Mouse (Mus musculus) testis, postnatal 10 days (tissue): ENCODE measurements around the gene Ahctf1.
"Not testable (repeated sequence)": the region's sequence is repeated elsewhere in the genome, so short reads cannot be mapped to it uniquely, and the experiment has no call there.

Experiments
- DNase-seq: peaks from one replicate; pipeline ENCODE4 v3.0.0; 2021; ENCODE audit warnings: low spot score

The Ahctf1 gene

DNA sequence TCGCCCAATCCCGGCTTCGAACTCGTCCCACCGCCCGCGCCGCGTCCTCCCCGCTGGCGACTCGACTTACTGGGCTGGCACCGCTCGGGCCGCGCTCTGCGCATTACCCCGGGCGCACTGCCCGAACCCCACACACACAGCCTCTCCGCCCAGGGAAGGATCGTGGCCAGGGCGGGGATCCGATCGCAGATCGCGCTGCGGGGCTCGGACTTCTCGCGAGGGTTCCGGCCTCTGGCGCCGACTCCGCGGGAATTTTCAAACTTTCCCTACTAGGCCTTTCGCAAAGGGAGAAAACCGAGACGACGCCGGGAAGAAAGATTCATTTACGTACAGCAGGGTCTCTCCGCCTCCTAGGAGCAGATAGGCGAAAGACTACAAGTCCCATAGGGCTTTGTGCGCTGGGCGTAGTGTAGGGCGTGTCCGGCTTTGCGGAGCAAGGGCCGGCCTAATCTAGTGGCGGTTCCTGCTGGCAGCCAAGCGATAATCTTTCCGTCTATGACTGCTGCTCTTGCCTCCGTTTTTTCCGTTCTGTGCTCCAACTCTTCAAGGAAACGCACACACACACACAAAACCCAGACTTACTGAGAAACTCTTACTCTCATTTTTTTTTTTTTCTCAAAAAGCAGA lies at the start of gene Ahctf1:
Gene Ahctf1, minus strand, starts transcription at position 168 of the 627 bp plus-strand sequence.
- DNase-seq: peak; percentile 98

DNA sequence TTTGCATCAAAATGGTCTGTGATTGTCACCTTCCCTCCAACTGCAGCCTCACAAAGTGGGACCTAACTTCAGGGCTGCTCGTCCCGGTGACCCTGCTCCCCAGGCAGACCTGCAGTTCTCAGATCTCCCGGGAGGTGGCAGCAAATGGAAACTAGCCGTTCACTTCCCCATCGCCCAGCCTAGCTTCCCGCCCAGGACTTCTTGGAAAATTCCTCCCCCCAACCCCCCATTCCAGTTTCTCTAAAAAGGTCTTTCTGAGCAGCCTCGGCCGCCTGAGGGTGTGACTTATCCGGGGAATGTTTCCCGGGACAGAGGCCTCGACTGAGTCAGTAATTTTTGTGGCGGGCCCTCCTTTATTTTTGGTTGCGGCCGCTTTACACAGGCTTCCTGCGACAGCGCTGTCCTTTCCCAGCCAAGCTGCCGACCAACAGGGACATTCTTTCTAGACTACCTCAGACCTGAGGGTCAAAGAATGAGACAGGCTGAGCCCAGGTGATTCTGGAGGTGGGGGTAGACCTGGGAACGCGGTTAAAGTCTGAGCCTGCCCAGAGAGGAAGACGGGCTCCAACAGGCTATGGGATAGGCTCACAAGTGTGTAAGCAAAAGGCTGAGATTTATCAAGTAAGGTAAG lies 44.4 kb upstream of the Ahctf1 start:
- peak; percentile 96 for DNase-seq

DNA sequence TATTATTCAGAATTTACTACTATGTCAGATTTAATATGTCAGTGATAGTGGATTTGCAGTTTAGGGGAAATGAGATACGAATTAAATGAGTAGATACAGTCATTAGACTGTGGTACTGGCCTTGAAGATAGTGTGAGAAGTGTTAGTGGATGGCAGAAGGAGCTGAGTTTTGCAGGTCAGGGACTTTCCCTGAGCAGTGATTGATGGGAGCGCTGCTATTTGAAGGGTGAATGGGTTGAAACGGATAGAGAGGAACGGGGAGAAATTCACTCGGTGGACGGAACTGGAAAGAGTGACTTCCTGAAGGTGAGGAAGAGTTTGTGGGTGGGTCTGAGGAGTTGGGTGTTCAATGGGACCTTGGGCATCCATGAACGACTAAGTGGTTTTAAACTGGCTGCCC lies 43.7 kb upstream of the Ahctf1 start:
- no peak for DNase-seq

DNA sequence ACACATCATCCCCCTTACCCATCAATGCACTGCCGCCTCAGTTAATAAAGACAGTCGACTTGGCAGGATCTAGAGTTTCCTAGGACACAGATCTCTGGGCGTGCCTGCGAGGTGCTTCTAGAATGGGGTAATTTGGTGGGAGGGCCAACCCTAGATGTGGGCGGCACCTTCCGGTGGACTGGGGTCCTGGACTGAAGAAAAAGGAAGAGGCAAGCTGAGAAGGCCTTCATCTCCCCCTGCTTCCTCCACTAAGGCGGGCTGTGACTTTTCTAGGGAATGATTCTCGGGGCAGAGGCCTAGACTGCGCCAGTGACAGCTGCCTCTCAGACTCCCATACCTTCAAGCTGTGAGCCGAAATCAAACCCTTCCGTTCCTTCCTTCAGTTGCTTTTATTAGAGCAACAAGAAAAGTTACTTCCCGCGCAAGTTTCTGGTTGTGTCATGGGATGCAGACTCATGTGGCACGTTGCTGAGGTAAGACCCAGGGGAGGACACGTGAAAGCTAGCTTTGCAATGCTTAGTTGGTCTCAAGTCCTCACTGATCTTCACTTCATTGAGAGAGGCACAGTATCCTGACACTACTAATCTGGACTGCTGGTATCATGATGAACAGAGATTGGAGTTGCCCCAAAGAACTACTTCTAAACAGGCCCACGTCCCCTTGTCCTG lies 42.5 kb upstream of the Ahctf1 start:
- DNase-seq: no peak

DNA sequence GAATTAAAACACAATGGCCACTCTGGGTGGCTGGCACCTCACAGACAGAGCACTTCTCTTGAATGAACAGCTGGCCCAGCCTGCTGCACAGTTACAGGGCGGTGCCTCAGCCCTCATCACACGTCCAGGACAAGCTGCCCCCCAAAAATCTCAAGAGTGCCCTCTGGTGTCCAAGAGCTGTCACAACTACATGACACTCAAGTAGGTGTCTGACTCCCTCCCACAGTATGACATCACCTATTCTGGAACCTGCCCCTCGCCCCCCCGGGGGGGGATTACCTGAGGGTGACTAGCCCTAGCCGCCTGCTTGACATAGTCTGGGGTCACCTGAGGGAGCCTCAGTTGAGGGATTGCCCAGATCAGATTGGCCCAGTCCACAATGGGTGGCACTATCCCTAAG lies 41.4 kb upstream of the Ahctf1 start:
- peak; percentile 76 for DNase-seq

DNA sequence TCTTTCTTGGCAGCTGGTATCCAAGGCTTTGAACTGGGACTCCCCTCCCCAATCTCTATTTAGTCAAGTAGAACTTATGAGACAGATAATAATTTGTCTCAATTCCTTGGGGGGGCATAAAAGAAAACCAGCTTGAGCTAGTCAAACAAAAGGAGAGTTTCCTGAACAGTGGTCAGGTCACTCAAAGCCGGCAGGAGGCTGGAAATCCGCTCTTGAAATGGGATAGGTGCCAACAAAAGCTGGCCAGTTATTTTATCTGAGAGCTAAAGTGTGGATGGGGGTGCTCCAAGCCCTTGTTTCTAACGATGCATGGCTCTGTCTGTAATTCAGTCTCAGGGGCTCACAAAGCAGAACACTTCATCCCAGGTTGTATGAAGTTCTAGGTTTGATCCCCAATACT lies 40.5 kb upstream of the Ahctf1 start:
- no peak for DNase-seq

DNA sequence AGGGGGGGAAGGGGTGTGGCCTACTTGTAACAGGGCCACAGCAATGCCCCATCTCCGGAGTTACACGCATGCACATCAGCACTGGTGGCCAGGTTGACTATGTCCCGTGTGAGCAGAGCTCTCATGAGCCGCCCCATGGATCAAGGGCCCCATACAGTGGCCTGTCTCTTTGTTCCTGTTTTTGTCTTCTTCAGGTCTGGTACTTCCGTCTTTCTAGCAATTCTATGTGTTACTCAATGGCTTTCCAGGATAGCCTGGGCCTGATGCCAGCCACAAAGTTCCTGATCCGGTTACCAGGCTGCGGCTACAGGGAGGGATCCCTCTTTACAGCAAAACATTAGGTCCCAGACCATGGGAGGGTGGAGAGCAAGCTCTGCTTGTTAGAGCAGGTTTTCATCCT lies 39.1 kb upstream of the Ahctf1 start:
- no peak for DNase-seq

DNA sequence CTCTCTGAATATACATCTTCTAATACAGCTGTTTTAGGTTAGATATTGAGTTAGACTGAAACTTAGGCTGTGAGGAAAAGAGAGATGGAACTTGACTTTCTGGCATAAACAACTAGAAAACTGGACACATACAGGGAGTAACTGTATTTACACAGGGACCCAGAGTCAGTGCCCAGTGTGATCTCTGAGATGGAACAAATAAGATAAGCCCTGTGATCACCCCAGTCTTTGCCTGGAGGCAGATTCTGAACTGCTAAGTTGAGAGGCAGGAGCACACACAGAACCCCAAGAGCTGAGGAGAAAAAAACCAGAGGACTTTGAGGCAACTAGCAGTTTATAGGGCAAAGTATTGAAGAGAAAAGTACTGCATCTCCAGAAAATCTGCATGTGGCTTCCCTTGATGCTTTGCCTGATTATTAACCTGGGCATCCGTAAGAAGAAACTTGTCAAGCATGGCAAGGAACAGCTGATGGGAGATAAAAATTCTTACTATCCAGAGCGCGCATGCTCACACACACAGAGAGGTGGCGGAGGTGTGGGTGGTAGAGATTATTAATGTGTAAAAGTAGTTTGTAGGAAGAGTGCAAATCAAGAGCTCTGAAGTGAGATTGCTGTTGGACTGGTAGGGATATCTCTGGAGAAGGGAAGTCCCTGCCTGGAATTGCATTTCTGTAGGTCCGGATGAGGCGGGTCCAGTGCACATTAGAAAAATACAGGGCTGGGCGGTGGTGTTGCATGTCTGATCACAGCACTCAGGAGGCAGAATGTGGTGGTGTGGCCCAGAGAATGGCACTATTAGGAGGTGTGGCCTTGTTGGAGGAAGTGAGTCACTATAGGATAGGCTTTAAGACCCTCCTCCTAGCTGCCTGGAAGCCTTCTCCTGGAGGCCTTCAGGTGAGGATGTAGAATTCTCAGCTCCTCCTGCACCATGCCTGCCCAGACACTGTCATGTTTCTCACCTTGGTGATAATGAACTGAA lies 33.2 kb upstream of the Ahctf1 start:
- DNase-seq: no peak

DNA sequence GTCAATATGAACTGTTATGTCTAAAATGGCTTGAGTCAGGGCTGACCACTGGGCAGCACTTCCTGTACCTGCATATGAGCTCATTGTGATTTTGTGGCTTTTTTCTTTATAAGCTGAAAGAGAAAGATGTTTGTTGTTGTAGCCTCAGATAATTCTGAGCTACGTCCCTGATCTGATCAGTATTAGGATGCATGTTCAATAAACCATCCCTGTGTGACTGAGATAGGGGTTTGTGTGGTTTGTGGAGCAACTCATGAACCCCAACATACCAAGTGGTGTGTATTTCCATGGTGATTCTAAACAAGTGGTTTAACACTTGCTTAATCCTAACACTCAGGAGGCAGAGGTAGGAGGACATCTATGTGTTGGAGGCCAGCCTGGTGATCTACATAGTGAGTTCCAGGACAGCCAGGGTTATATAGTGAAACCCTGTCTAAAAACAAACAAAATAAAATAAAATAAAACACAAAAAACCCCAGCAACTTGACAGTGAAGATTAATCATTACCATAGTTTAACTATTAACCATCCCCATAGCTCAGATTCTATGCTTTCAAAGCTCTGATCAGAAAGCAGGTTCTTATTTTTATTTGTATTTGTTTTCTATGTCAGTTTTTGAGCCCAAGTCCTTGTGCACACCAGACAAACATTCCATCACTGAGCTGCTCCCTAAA lies 32.4 kb upstream of the Ahctf1 start:
- no peak for DNase-seq

DNA sequence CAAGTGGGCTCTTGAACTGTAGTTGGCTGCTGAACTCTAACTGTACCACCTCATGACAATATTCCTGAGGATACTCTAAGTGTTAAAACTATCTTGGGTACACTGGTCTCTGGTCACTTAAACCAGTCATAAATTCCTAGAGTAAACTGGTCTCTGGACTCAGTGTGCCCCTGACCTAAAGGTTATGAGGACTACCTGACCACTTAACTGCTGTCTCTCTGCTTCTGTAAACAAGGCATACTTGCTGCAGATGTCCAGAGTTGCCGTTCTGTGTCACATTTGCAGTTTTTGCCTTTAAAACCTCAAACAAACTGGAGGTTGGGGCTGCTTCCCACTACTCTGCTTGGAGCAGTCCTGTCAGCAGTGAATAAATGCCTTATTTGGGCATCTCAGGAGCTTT lies 30.1 kb upstream of the Ahctf1 start:
- DNase-seq: no peak

DNA sequence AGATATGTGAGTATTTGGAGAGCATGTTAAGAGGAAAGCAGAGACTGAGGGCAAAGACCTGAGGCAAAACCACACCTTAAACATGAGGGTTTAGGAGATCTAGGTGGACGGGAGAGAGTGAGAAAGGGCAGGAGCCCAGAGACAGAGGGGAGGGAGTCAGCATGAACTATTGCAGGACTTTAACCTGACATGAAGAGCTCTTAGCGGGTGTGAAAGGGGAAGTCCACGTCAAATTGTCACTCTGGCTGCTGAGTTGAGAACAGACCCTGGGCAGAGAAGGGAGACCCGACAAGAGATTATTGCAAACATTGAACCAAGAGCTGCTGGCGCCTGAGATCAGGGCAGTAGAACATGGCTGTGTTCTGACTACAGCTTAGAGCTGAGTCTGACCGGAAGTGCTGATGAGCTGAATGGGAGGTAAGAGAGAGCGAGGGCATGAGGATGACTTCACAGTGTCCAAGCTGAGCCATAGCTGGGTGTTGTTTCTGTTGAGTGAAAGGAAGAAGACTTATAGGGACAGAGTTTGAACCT lies 29.3 kb upstream of the Ahctf1 start:
- DNase-seq: no peak

DNA sequence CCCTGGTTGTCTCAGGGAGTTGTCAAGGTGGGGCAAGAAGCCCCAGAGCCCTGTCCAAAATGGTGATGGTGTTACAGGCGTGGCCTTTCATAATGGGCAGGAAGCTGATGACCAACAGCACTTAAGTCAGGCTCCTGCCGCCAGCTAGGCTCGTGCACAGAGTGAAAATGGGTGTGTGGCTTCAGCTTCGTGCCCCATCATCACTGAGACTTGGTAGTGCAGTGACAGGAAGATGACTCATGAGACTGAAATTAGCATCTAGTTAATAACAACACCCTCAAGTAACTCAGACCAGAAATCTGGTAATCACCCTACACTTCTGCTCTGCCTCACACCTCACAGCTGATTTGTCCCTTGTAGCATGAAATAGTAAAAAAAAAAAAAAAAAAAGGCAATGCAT lies 25.4 kb upstream of the Ahctf1 start:
- no peak for DNase-seq

DNA sequence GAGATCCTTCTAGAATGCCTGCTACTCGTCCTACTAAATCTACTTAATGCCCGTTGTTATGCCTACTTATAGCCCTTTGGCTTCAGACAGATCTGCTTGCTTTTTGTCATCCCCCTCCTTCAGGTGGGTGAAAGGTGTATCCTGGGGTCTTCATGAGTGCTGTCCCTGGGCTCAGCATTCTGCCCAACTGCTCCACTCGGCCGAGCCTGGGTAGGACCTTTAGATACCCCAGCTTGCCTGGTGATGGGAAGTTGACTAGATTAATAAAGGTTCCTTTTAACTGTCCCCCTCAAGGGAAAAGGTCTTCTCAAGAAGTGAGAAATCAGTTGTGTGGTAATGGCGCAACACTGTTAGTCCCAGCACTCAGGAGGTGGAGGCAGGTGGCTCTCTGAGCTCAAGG lies 24.6 kb upstream of the Ahctf1 start:
- DNase-seq: no peak

DNA sequence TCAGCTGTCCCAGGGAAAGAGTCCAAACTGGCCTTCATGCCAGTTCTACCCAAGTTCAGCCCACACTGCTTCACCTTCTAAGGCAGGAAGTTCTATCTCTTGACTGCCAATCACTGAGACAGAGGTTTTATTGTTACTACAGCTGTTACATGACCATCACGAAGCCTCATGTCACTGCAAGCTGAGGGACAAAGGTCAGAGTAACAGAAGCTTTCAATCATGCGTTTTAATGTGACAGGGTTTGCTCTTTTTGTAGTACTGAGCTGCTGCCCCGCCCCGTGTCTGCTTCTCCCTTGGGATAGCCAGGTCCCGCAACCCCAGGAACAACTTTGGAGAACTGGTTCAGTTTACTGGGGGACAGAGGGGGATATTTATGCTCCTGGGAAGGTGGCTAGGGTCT lies 21.1 kb upstream of the Ahctf1 start:
- DNase-seq: no peak

DNA sequence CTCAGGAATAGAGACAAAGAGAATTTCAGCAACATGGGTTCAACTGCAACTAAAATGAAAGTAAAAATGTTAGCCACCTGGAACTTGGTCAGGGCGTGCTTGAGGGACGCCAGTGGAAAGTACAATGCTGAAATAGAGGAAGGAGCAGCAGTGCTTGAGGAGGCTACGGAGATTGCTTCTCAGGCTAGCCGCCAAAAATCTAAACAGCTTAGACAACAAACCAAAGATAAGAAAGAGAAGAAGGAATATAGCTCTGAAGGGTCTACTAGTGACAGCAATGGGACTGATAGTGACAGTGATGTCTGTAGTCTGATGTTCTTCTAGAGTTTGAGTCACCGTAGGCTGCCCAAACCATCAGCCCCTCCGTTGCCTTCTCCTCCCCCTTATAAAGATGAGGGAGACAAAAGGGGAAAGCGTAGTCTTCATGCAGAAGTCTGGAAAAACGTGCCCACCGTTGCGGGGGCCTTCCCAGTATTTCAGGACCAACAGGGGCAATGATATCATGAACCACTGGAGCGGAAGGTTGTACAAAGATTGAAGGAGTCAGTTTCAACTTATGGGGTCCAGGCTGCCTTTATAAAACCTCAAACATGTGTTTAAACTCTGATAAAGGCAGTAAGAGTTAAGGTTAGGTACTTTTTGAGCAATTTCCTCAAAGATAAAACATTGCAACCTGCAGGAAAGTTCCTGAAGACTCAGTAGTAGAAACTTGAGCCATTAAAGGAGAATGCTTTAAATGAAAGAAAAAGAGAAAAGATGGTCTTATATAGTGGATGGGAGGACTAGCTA lies 15.2 kb upstream of the Ahctf1 start:
- DNase-seq: not testable (repeated sequence)

DNA sequence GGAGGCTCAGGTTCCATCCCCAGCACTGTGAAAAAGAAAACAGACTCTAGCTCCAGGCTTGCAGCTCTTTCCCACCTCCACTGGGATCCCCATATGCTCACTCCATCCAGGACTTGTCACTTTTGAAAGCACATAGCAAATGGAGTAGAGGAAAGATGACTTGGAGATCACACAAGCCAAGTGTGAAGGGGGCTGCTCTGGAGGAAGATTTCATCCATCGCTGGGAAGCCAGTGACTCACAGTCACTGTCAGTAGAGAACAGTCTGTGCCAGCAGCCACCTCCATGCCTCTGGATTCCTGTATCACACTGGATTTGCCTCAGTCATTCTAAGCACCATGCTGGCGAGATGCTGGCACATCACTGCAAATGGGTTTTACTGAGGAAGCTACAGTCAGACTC lies 11.1 kb upstream of the Ahctf1 start:
- no peak for DNase-seq

DNA sequence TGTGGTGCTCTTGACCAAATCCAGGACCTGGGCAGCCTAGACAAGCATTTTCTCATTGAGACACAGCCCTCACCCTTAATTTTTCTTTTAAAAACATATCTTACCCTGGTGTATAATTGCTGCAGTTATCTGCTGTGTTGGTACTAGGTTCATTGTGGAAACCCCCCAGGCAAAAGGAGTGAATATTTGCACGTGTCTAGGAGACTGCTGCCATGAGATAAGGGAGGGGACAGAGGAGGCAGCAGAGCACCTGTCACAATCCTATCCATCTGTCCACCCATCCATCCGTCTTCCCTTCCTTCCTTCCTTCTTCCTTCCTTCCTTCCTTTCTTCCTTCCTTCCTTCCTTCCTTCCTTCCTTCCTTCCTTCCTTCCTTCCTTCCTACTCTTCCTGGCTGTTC lies 9.9 kb upstream of the Ahctf1 start:
- no peak for DNase-seq

DNA sequence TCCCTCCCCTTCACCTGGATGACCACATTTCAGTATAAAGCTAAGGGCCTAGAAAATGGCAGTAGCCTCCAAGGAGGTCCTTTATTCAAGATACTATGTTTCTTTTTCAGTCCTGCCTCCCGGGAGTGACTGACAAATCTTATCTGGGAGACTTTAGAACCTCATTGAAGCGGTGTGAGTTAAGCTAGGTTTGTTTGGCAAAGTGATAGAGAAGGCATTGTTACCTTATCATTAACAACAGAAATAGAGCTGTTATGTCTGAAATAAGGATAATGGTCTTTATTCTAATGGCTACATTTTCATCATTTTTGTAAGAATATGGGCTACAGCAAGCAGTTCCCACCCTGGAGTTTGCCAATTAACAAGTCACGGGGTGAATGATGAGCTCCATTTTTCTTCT lies 4.8 kb upstream of the Ahctf1 start:
- DNase-seq: no peak

DNA sequence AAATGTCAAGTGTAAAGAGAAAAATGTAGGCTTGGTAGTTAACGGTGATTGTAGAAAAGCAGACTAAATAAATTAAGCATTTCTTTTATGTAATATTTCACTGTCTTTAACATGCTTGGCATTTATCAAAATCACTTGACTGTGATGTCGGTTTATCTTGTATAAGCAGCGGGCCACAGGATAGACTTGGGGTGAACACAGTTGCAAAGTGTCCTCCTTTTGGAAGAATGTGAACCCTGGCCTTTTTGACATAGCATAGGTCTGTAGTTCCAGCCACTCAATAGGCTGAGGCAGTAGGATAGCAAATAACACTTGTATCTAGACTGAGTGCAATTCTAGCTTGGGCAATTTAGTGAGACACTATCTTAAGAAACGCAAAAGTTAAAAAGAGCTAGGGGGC lies 4.0 kb upstream of the Ahctf1 start:
- no peak for DNase-seq

DNA sequence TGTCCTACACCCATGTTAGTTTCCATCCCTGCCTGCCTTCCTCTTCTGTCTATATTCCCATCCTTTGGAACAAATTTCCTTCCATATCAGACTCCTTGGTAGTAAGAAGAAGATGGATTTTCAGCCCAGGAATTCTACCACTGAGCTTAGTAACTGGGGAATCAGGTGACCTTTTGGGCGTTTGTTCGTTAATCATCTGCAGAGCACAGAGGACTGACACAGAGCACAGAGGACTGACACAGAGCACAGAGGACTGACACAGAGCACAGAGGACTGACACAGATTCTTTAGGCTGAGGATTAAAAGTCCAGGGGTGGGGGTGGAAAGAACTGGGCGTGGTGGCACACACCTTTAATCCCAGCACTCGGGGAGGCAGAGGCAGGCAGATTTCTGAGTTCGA lies 2.3 kb upstream of the Ahctf1 start:
- no peak for DNase-seq
